Mouse (Mus musculus) left cerebral cortex, adult 2 months (tissue): Measurements from ENCODE around the gene Eppin. TPM values are rescaled to one million over a fixed set of nuclear protein-coding genes. Genes with fewer than 3 reads are reported as not detected.
A peak's percentile ranks its signal among the peaks of the same experiment; 100 is the strongest.
"Not testable (repeated sequence)": the region's sequence is repeated elsewhere in the genome, so short reads cannot be mapped to it uniquely, and the experiment has no call there.

Experiments
- DNase-seq, 2 experiments: peaks; one replicate each; pipeline ENCODE4 v3.0.0; 2021 to 2022; ENCODE audit warnings: low spot score in 2 of 2, mixed read lengths in 1 of 2; ENCODE audit errors: extremely low spot score in 1 of 2
- H3K27ac ChIP-seq: fragments of 200-600 bp; 2 replicates; pipeline ENCODE4 v1.8.1; 2022
- H3K4me3 ChIP-seq: fragments of 200-600 bp; 2 replicates; pipeline ENCODE4 v1.8.1; 2022
- CTCF ChIP-seq: fragments of 200-600 bp; IDR thresholded peaks from 2 replicates; pipeline ENCODE4 v1.8.1; 2022; ENCODE audit warnings: antibody characterized with exemption, mild to moderate bottlenecking, moderate library complexity
- intact Hi-C: fragments of 180-260 bp; cut with DNase I; formaldehyde crosslinking; loops from one replicate; pipeline ENCODE4 v1.15.1; 2025
- long read RNA-seq, 2 experiments: library from polyadenylated mRNA; stranded (forward); transcript quantifications; one replicate each; pipeline ENCODE4 v2.0.0; 2021; ENCODE audit warnings: borderline mapping rate in 2 of 2
- total RNA-seq, 2 experiments: library from RNA; stranded (reverse); gene quantifications; 2 replicates each; pipeline ENCODE4 v1.2.3; 2021

The Eppin gene
- not detected for total RNA-seq
- long read RNA-seq, experiment 1, result 0 reads
- long read RNA-seq, experiment 2, result 0 reads

GRCm38 (mm10) chr2:164593494-164593893, at the start of gene Eppin:
Gene Eppin, minus strand, starts transcription at chr2:164593594.
- TF ChIP-seq CTCF, result no peak
- Histone ChIP-seq H3K27ac (no peak within 1 kb of the TSS), H3K4me3 (no peak within 1 kb of the TSS)
- intact Hi-C loops, result no loop called here
- DNase-seq, result no peak

DNA sequence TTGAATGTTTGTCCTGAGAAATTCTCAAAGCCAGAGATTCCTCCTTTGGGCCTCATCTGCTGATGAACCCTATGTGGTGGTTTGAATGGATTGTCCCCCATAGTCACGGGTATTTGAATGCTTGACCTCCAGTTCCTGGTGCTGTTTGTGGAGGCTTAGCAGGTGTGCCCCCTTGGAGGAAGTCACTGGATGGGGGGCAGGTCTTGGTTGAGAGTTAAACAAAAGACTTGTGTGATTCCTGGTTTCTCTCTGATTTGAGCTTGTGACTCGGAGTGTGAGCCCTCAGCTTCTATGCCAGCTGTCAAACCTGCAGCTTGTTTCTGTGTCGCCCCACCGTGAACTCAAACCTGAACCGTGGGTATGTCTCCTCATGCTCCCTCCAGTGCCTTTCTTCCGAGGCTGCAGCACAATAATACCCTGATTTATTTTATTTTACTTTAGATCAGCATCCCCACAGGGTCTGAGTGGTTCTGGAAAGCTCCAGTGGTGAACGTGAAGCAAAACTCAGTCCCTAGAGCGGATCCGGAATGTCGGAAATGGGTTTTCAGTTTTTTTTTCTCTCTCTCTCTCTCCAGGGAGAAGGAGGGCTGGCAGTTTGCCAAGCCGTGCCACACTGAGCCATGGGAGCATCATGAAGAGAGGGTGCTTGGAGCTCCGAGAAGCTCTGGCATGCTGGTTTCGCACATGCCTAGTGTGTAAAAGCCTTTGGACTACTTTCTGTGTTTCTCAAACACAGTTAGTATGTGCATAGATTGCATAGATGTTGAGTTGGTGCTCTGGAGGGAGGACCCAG, 48.7 kb upstream of the Eppin start:
- DNase-seq, result no peak
- intact Hi-C loops, result no loop called here
- Histone ChIP-seq H3K27ac (no peak overlapping the region), H3K4me3 (no peak overlapping the region)
- TF ChIP-seq CTCF, result no peak

DNA sequence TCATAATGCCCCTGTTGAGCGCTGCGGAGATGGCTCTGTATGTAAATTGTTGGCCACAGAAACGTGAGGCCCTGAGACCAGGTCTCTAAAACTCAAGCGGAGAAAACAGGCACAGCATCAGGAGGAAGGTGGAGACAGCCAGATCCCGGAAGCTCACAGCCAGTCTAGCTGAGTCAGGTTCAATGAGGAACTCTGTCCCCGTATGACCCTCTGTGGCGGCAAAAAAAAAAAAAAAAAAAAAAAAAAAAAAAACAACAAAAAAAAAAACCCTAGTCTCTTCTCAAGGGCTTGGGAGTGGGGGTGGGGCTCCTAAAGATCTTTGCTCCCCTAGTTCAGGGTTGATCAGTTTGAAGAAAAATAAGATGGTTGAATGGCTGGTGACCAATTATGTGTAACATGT, 47.7 kb upstream of the Eppin start:
- no peak overlapping the region for H3K4me3 ChIP-seq
- TF ChIP-seq CTCF, result no peak
- no peak overlapping the region for H3K27ac ChIP-seq
- DNase-seq, result no peak
- intact Hi-C loops, result no loop called here

DNA sequence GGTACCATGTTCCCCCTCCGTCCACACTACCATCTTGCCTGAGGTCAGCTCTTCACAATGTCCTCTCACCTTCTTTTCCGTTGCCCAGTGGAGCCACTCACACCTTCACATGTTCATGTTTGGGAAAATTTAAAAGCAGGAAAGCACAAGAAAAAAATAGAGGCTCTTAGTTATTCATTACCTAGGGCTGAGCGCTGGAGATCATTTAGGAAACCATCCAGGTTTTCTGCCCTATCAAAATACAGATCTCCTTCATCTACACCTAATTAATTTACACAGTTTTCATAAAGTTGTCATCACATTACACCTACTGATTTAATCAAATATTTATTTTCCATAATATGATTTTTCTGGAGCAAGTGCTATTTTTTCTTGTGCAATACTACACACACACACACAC, 45.3 kb upstream of the Eppin start, which contains the start of gene Wfdc16:
Gene Wfdc16, minus strand, starts transcription at position 101 of the 400 bp plus-strand sequence.
- no peak within 1 kb of the TSS for H3K27ac ChIP-seq
- no peak for TF ChIP-seq CTCF
- H3K4me3 ChIP-seq, result no peak within 1 kb of the TSS
- intact Hi-C loops, result no loop called here
- DNase-seq, result no peak

- intact Hi-C loops, result no loop called here
- TF ChIP-seq CTCF, result no peak; the same call in 1 of the 2 replicates
- H3K4me3 ChIP-seq, result no peak overlapping the region
- H3K27ac ChIP-seq, result no peak overlapping the region
- DNase-seq, result no peak
Measured at GRCm38 (mm10) chr2:164635266-164635665, 41.9 kb upstream of the Eppin start.

- intact Hi-C loops, result no loop called here
- Histone ChIP-seq H3K27ac (no peak overlapping the region), H3K4me3 (no peak overlapping the region)
- no peak; the same call in 1 of the 2 replicates for TF ChIP-seq CTCF
- DNase-seq, result no peak
Measured at GRCm38 (mm10) chr2:164621775-164622174, 28.4 kb upstream of the Eppin start.

- Histone ChIP-seq H3K4me3 (no peak overlapping the region), H3K27ac (no peak overlapping the region)
- intact Hi-C loops, result no loop called here
- TF ChIP-seq CTCF, result no peak
- no peak for DNase-seq
Measured at GRCm38 (mm10) chr2:164619050-164619449, 25.7 kb upstream of the Eppin start.

GRCm38 (mm10) chr2:164615386-164615785, 22.0 kb upstream of the Eppin start:
- H3K27ac ChIP-seq, result no peak overlapping the region
- no peak for TF ChIP-seq CTCF
- intact Hi-C loops, result no loop called here
- no peak overlapping the region for H3K4me3 ChIP-seq
- no peak for DNase-seq

- DNase-seq, H3K27ac ChIP-seq, H3K4me3 ChIP-seq, intact Hi-C loops: not testable (repeated sequence)
Measured at GRCm38 (mm10) chr2:164613471-164613870, 20.1 kb upstream of the Eppin start, which contains the start of the genes Wfdc6b and Wfdc8. Gene Wfdc6b, plus strand, starts transcription at chr2:164613522. Gene Wfdc8, minus strand, starts transcription at chr2:164613626.

DNA sequence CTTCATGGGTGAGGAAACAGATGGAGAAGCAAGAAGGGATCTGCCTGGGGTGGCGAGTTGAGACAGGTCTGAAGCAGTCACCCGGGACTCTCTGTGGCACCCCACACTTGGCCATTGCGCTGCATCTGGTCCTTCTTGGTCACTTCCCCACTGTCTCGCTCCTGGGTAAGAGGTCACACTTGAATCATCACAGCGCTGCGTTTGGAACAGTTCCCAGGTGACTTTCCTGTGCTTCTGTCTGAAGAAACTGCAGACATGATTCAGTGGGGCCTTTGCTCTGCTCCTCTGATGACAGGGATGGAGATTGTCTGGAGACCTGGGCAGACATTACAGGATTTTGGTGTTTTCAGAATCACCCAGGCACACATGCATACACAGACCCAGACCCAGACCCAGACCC, 15.4 kb upstream of the Eppin start:
- no peak overlapping the region for H3K4me3 ChIP-seq
- DNase-seq, result no peak
- H3K27ac ChIP-seq, result no peak overlapping the region
- no peak for TF ChIP-seq CTCF
- intact Hi-C loops, result no loop called here

DNA sequence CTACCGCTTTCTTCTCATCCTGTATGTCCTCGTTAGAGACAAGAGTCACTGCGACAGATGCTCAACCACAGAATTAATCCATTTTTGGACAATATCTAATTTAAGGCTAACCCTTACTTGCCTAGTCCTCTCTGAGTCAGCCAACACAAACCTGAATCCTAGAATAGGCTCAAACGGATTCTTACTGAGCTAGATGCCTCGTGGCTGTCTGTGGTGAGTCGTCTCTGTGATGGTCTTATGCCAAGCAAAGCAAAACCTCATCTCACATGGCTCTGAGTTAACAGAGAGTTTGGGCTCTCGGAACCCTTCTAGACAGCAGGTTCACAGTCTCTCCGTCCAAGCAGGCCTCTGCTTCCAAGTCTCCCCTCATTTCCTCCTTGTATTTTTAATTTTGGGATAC, 11.0 kb upstream of the Eppin start:
- no peak for DNase-seq
- no peak overlapping the region for H3K4me3 ChIP-seq
- intact Hi-C loops, result no loop called here
- no peak overlapping the region for H3K27ac ChIP-seq
- no peak for TF ChIP-seq CTCF

- Histone ChIP-seq H3K4me3 (no peak overlapping the region), H3K27ac (no peak overlapping the region)
- no peak for DNase-seq
- intact Hi-C loops, result no loop called here
- TF ChIP-seq CTCF, result peak; percentile 7
Measured at GRCm38 (mm10) chr2:164603482-164603881, 10.1 kb upstream of the Eppin start.

- Histone ChIP-seq H3K4me3 (no peak overlapping the region), H3K27ac (no peak overlapping the region)
- intact Hi-C loops, result no loop called here
- DNase-seq, result no peak
- peak; percentile 21 for TF ChIP-seq CTCF
Measured at GRCm38 (mm10) chr2:164600179-164600578, 6.8 kb upstream of the Eppin start.
